Mouse (Mus musculus) 3T3-L1 (cell line): ENCODE measurements around the gene Dnttip1.
"Not testable (repeated sequence)": the region's sequence is repeated elsewhere in the genome, so short reads cannot be mapped to it uniquely, and the experiment has no call there.

ENCODE experiments used
- DNase-seq: peaks from one replicate; pipeline ENCODE4 v3.0.0-alpha.2; 2015; ENCODE audit warnings: low read depth, low spot score

Gene Dnttip1

GRCm38 (mm10) chr2:164745843-164746479 is at the start of gene Dnttip1, which contains the start of gene Wfdc3:
Gene Dnttip1, plus strand, starts transcription at chr2:164745983.
Gene Wfdc3, minus strand, starts transcription at chr2:164745931.
- DNase-seq: peak; percentile 89

GRCm38 (mm10) chr2:164698201-164698600 is 47.6 kb upstream of the Dnttip1 start, which contains the start of gene Spint4:
Gene Spint4, plus strand, starts transcription at chr2:164698501.
- DNase-seq: no peak

GRCm38 (mm10) chr2:164700959-164701358 is 44.8 kb upstream of the Dnttip1 start:
- DNase-seq: no peak

GRCm38 (mm10) chr2:164701761-164702160 is 44.0 kb upstream of the Dnttip1 start:
- peak; percentile 86 for DNase-seq

- no peak for DNase-seq
Observed at GRCm38 (mm10) chr2:164704235-164704634, 41.5 kb upstream of the Dnttip1 start.

- no peak for DNase-seq
Observed at GRCm38 (mm10) chr2:164705328-164705727, 40.5 kb upstream of the Dnttip1 start.

GRCm38 (mm10) chr2:164705991-164706390 is 39.8 kb upstream of the Dnttip1 start:
- DNase-seq: peak; percentile 20

GRCm38 (mm10) chr2:164715005-164715404 is 30.8 kb upstream of the Dnttip1 start, which contains the start of gene Spint5:
Gene Spint5, plus strand, starts transcription at chr2:164715305.
- DNase-seq: no peak

- not testable (repeated sequence) for DNase-seq
Observed at GRCm38 (mm10) chr2:164716194-164716786, 29.5 kb upstream of the Dnttip1 start.

- no peak for DNase-seq
Observed at GRCm38 (mm10) chr2:164723276-164723675, 22.5 kb upstream of the Dnttip1 start.

- peak; percentile 89 for DNase-seq
Observed at GRCm38 (mm10) chr2:164725895-164726619, 19.7 kb upstream of the Dnttip1 start.

- no peak for DNase-seq
Observed at GRCm38 (mm10) chr2:164731719-164732118, 14.1 kb upstream of the Dnttip1 start.

- no peak for DNase-seq
Observed at GRCm38 (mm10) chr2:164733259-164733658, 12.5 kb upstream of the Dnttip1 start.

- DNase-seq: peak; percentile 17
Observed at GRCm38 (mm10) chr2:164734839-164735238, 10.9 kb upstream of the Dnttip1 start.

GRCm38 (mm10) chr2:164735446-164735845 is 10.3 kb upstream of the Dnttip1 start:
- peak; percentile 62 for DNase-seq

GRCm38 (mm10) chr2:164737377-164738090 is 8.2 kb upstream of the Dnttip1 start:
- no peak for DNase-seq

- DNase-seq: peak; percentile 25
Observed at GRCm38 (mm10) chr2:164739876-164740275, 5.9 kb upstream of the Dnttip1 start.

- peak; percentile 9 for DNase-seq
Observed at GRCm38 (mm10) chr2:164744987-164745386, 796 bp upstream of the Dnttip1 start.

GRCm38 (mm10) chr2:164746693-164747092 is 910 bp downstream of the Dnttip1 start:
- DNase-seq: peak; percentile 28

GRCm38 (mm10) chr2:164748191-164748590 is 2.4 kb downstream of the Dnttip1 start:
- DNase-seq: no peak

- DNase-seq: peak; percentile 78
Observed at GRCm38 (mm10) chr2:164748991-164749390, 3.2 kb downstream of the Dnttip1 start.

- no peak for DNase-seq
Observed at GRCm38 (mm10) chr2:164752454-164752853, 6.7 kb downstream of the Dnttip1 start.
